Mouse (Mus musculus) megakaryocyte, embryonic 14.5 days (primary cell): ENCODE measurements around the gene Acap3.

Source experiments
- FLI1 ChIP-seq: IDR thresholded peaks from 2 replicates; pipeline ENCODE4 v1.6.1; 2012; ENCODE audit warnings: low read length, inconsistent platforms, mixed read lengths
- GATA1 ChIP-seq: IDR thresholded peaks from 3 replicates; pipeline ENCODE4 v1.6.1; 2012; ENCODE audit warnings: mixed read lengths, low read length, inconsistent platforms, borderline replicate concordance

DNA sequence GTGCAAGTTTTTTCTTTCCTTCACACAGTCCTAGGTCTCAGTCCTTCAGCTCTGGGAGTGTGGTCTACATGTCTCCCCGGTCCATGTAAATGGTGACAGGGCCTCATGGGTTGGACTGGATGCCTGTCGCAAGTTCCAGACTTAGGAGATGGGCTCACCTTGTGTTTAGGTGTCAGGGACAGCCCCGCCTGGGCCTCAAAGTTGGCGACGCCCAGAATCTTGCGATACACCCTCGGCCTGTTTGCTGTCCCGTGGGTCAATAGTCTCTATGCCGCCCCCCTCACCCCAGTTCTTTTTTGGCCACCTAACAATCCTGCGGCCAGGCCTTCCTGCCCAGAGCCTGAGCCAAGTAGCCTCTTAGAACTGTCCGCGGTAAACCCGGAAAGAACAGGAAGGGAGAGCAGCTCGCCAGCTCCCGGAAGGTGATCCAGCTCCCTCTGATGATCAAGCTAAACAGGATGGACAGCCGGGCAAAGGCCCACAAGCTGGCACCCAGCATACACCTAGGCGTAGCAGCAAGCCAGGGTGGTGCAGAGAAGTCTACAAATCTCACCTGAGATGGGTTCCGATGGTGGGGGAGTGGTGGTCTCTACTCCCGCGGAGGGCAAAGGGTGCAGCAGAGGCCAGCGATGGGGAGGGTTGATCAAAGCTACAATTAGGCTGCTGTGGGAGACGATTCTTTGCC, 22.9 kb upstream of the Acap3 start:
- TF ChIP-seq GATA1: no peak
- no peak for TF ChIP-seq FLI1
